Mouse (Mus musculus): Measurements from ENCODE around the gene Lsg1. TPM values are rescaled to one million over a fixed set of nuclear protein-coding genes. Genes with fewer than 3 reads are reported as not detected.
A peak's percentile ranks its signal among the peaks of the same experiment; 100 is the strongest.

The Lsg1 gene
- polyA plus RNA-seq, 1 experiment from 2014 or later, result 74.5 TPM

GRCm38 (mm10) chr16:30559312-30559992 lies 27.9 kb downstream of the Lsg1 start:
- Histone ChIP-seq H3K4me1 (replicated peaks) (no peaks in the 10 kb centered on the region), H3K27me3 (ENCODE audit: insufficient read depth, poor library complexity, severe bottlenecking) (no peaks in the 10 kb centered on the region), H3K27ac (no peak overlapping the region), H3K36me3 (peaks cover 93% of the 10 kb centered on the region), H3K9me3 (peaks cover 26% of the 10 kb centered on the region; the same call in 1 of the 2 replicates), H3K4me3 (no peak overlapping the region)
- no peak for DNase-seq (ENCODE audit: low spot score)
- WGBS, result 94% methylated on average over 5 of the region's 5 CpGs

- DNase-seq (ENCODE audit: low spot score), result no peak
- WGBS, result 94% methylated on average over 8 of the region's 8 CpGs
Observed at GRCm38 (mm10) chr16:30554109-30554508, 33.3 kb downstream of the Lsg1 start.

GRCm38 (mm10) chr16:30552621-30553338 lies 34.6 kb downstream of the Lsg1 start:
- H3K27ac ChIP-seq, result peak overlapping the region; percentile 75

More at GRCm38 (mm10) chr16:30554109-30554508, 33.3 kb downstream of the Lsg1 start:
- H3K4me1 ChIP-seq (replicated peaks), result peaks cover 24% of the 10 kb centered on the region
- H3K4me3 ChIP-seq, result no peak overlapping the region
- no peak overlapping the region for H3K27ac ChIP-seq
- H3K9me3 ChIP-seq, result peaks cover 31% of the 10 kb centered on the region; the same call in 1 of the 2 replicates
- peaks cover 18% of the 10 kb centered on the region; the same call in 1 of the 2 replicates for H3K27me3 ChIP-seq (ENCODE audit: insufficient read depth, poor library complexity, severe bottlenecking)
- H3K36me3 ChIP-seq, result peaks cover 40% of the 10 kb centered on the region

GRCm38 (mm10) chr16:30550748-30551192 lies 36.6 kb downstream of the Lsg1 start, which contains the start of gene Tmem44:
TSS of gene Tmem44 (minus strand) at chr16:30550842.
- WGBS, result 8% methylated on average over 14 of the region's 14 CpGs
- peak within 1 kb of the TSS; percentile 97 for H3K27ac ChIP-seq
- no peak for DNase-seq (ENCODE audit: low spot score)

More at GRCm38 (mm10) chr16:30552621-30553338, 34.6 kb downstream of the Lsg1 start:
- Histone ChIP-seq H3K9me3 (peaks cover 31% of the 10 kb centered on the region; the same call in 1 of the 2 replicates), H3K4me3 (no peak overlapping the region), H3K36me3 (peaks cover 26% of the 10 kb centered on the region), H3K4me1 (replicated peaks) (peaks cover 31% of the 10 kb centered on the region), H3K27me3 (ENCODE audit: insufficient read depth, poor library complexity, severe bottlenecking) (peaks cover 21% of the 10 kb centered on the region; the same call in 1 of the 2 replicates)
- no peak for DNase-seq (ENCODE audit: low spot score)
- WGBS, result 42% methylated on average over 11 of the region's 11 CpGs

GRCm38 (mm10) chr16:30549966-30550747 lies 37.2 kb downstream of the Lsg1 start:
- DNase-seq (ENCODE audit: low spot score), result peak; percentile 87
- WGBS, result 1% methylated on average over 63 of the region's 63 CpGs
- peak overlapping the region; percentile 97 for H3K27ac ChIP-seq

More at GRCm38 (mm10) chr16:30550748-30551192, 36.6 kb downstream of the Lsg1 start, which contains the start of gene Tmem44:
- Histone ChIP-seq H3K36me3 (peaks cover 22% of the 10 kb centered on the region), H3K9me3 (peaks cover 16% of the 10 kb centered on the region; the same call in 1 of the 2 replicates), H3K27me3 (ENCODE audit: insufficient read depth, poor library complexity, severe bottlenecking) (peaks cover 21% of the 10 kb centered on the region; the same call in 1 of the 2 replicates), H3K4me3 (peak within 1 kb of the TSS; percentile 80), H3K4me1 (replicated peaks) (peaks cover 31% of the 10 kb centered on the region)

GRCm38 (mm10) chr16:30549516-30549915 lies 37.9 kb downstream of the Lsg1 start:
- H3K9me3 ChIP-seq, result peaks cover 5% of the 10 kb centered on the region; the same call in 1 of the 2 replicates
- H3K36me3 ChIP-seq, result peaks cover 28% of the 10 kb centered on the region
- H3K4me1 ChIP-seq (replicated peaks), result peaks cover 31% of the 10 kb centered on the region
- no peak for DNase-seq (ENCODE audit: low spot score)
- WGBS, result 81% methylated on average over 7 of the region's 7 CpGs
- peaks cover 21% of the 10 kb centered on the region; the same call in 1 of the 2 replicates for H3K27me3 ChIP-seq (ENCODE audit: insufficient read depth, poor library complexity, severe bottlenecking)
- peak overlapping the region; percentile 97 for H3K27ac ChIP-seq
- peak overlapping the region; percentile 80 for H3K4me3 ChIP-seq

More at GRCm38 (mm10) chr16:30549966-30550747, 37.2 kb downstream of the Lsg1 start:
- Histone ChIP-seq H3K4me3 (peak overlapping the region; percentile 80), H3K36me3 (peaks cover 22% of the 10 kb centered on the region), H3K9me3 (peaks cover 11% of the 10 kb centered on the region; the same call in 1 of the 2 replicates), H3K4me1 (replicated peaks) (peaks cover 31% of the 10 kb centered on the region), H3K27me3 (ENCODE audit: insufficient read depth, poor library complexity, severe bottlenecking) (peaks cover 21% of the 10 kb centered on the region; the same call in 1 of the 2 replicates)

- H3K9me3 ChIP-seq, result no peaks in the 10 kb centered on the region; the same call in 1 of the 2 replicates
- H3K27ac ChIP-seq, result no peak overlapping the region
- peaks cover 37% of the 10 kb centered on the region for H3K36me3 ChIP-seq
- peaks cover 21% of the 10 kb centered on the region; the same call in 1 of the 2 replicates for H3K27me3 ChIP-seq (ENCODE audit: insufficient read depth, poor library complexity, severe bottlenecking)
- DNase-seq (ENCODE audit: low spot score), result no peak
- WGBS, result 88% methylated on average over 5 of the region's 5 CpGs
- H3K4me3 ChIP-seq, result no peak overlapping the region
- peaks cover 31% of the 10 kb centered on the region for H3K4me1 ChIP-seq (replicated peaks)
Observed at GRCm38 (mm10) chr16:30548291-30548690, 39.1 kb downstream of the Lsg1 start.

GRCm38 (mm10) chr16:30544693-30545092 lies 42.7 kb downstream of the Lsg1 start:
- Histone ChIP-seq H3K4me3 (no peak overlapping the region), H3K27ac (no peak overlapping the region), H3K4me1 (replicated peaks) (peaks cover 22% of the 10 kb centered on the region), H3K27me3 (ENCODE audit: insufficient read depth, poor library complexity, severe bottlenecking) (peaks cover 14% of the 10 kb centered on the region; the same call in 1 of the 2 replicates), H3K36me3 (peaks cover 57% of the 10 kb centered on the region), H3K9me3 (no peaks in the 10 kb centered on the region; the same call in 1 of the 2 replicates)
- DNase-seq (ENCODE audit: low spot score), result no peak
- WGBS, result 88% methylated on average over 4 of the region's 4 CpGs

GRCm38 (mm10) chr16:30543386-30543785 lies 44.0 kb downstream of the Lsg1 start:
- Histone ChIP-seq H3K9me3 (no peaks in the 10 kb centered on the region; the same call in 1 of the 2 replicates), H3K27me3 (ENCODE audit: insufficient read depth, poor library complexity, severe bottlenecking) (0 out of 2 replicates have a peak, but pooled peaks cover 4% of the 10 kb centered on the region), H3K27ac (no peak overlapping the region), H3K36me3 (peaks cover 57% of the 10 kb centered on the region), H3K4me3 (no peak overlapping the region), H3K4me1 (replicated peaks) (peaks cover 15% of the 10 kb centered on the region)
- WGBS, result 88% methylated on average over 9 of the region's 9 CpGs
- no peak for DNase-seq (ENCODE audit: low spot score)

GRCm38 (mm10) chr16:30542826-30543225 lies 44.6 kb downstream of the Lsg1 start:
- Histone ChIP-seq H3K4me1 (replicated peaks) (peaks cover 15% of the 10 kb centered on the region), H3K9me3 (no peaks in the 10 kb centered on the region; the same call in 1 of the 2 replicates), H3K4me3 (no peak overlapping the region), H3K27me3 (ENCODE audit: insufficient read depth, poor library complexity, severe bottlenecking) (0 out of 2 replicates have a peak, but pooled peaks cover 4% of the 10 kb centered on the region), H3K27ac (no peak overlapping the region), H3K36me3 (peaks cover 57% of the 10 kb centered on the region)
- WGBS, result 87% methylated on average over 6 of the region's 6 CpGs
- no peak for DNase-seq (ENCODE audit: low spot score)

- no peak for DNase-seq (ENCODE audit: low spot score)
- Histone ChIP-seq H3K4me3 (peak overlapping the region; percentile 26), H3K4me1 (replicated peaks) (peaks cover 15% of the 10 kb centered on the region), H3K27me3 (ENCODE audit: insufficient read depth, poor library complexity, severe bottlenecking) (0 out of 2 replicates have a peak, but pooled peaks cover 4% of the 10 kb centered on the region), H3K27ac (peak overlapping the region; percentile 13), H3K9me3 (no peaks in the 10 kb centered on the region), H3K36me3 (peaks cover 37% of the 10 kb centered on the region)
- WGBS, result 68% methylated on average over 20 of the region's 20 CpGs
Observed at GRCm38 (mm10) chr16:30540107-30541001, 47.0 kb downstream of the Lsg1 start.
